Mouse (Mus musculus): Measurements from ENCODE around the gene Odc1. TPM values are rescaled to one million over a fixed set of nuclear protein-coding genes. Genes with fewer than 3 reads are reported as not detected.
"Not testable (repeated sequence)": the region's sequence is repeated elsewhere in the genome, so short reads cannot be mapped to it uniquely, and the experiment has no call there.

The Odc1 gene
- total RNA-seq (2021), result 10 to 100 TPM; 70.4 to 71.1 TPM

GRCm38 (mm10) chr12:17544209-17545106 is at the start of gene Odc1:
Gene Odc1 (plus strand): TSS chr12:17544794.
- DNase-seq, result peak; percentile 96

- no peak for DNase-seq
These were observed 49.8 kb upstream of the Odc1 start for GRCm38 (mm10) chr12:17494809-17495208.

GRCm38 (mm10) chr12:17495858-17496451 is 48.6 kb upstream of the Odc1 start:
- no peak for DNase-seq

GRCm38 (mm10) chr12:17505620-17506074 is 38.9 kb upstream of the Odc1 start:
- DNase-seq, result no peak

- no peak for DNase-seq
These were observed 38.2 kb upstream of the Odc1 start for GRCm38 (mm10) chr12:17506117-17506993.

- DNase-seq, result no peak
These were observed 37.5 kb upstream of the Odc1 start for GRCm38 (mm10) chr12:17506994-17507542.

GRCm38 (mm10) chr12:17509310-17509709 is 35.3 kb upstream of the Odc1 start:
- no peak for DNase-seq

GRCm38 (mm10) chr12:17510158-17510557 is 34.4 kb upstream of the Odc1 start:
- peak in 1 of 2 experiments; percentile 10 for DNase-seq

- no peak for DNase-seq
These were observed 33.6 kb upstream of the Odc1 start for GRCm38 (mm10) chr12:17511019-17511418.

GRCm38 (mm10) chr12:17529180-17529579 is 15.4 kb upstream of the Odc1 start:
- DNase-seq, result no peak

- DNase-seq, result no peak
These were observed 14.9 kb upstream of the Odc1 start for GRCm38 (mm10) chr12:17529726-17530125.

GRCm38 (mm10) chr12:17530825-17531224 is 13.8 kb upstream of the Odc1 start:
- DNase-seq, result no peak

- DNase-seq, result no peak
These were observed 8.4 kb upstream of the Odc1 start for GRCm38 (mm10) chr12:17536222-17536621.

- DNase-seq, result no peak
These were observed 7.4 kb upstream of the Odc1 start for GRCm38 (mm10) chr12:17537147-17537546.

GRCm38 (mm10) chr12:17538087-17538486 is 6.5 kb upstream of the Odc1 start:
- no peak for DNase-seq

GRCm38 (mm10) chr12:17539041-17539440 is 5.6 kb upstream of the Odc1 start:
- no peak for DNase-seq

GRCm38 (mm10) chr12:17540040-17540552 is 4.5 kb upstream of the Odc1 start:
- DNase-seq, result no peak

- no peak for DNase-seq
These were observed 545 bp downstream of the Odc1 start for GRCm38 (mm10) chr12:17545107-17545571.

- no peak for DNase-seq
These were observed 1.3 kb downstream of the Odc1 start for GRCm38 (mm10) chr12:17545884-17546283.

- DNase-seq, result not testable (repeated sequence)
These were observed 3.0 kb downstream of the Odc1 start for GRCm38 (mm10) chr12:17547552-17547951.

GRCm38 (mm10) chr12:17548505-17548904 is 3.9 kb downstream of the Odc1 start:
- DNase-seq, result peak in 1 of 2 experiments; percentile 22

GRCm38 (mm10) chr12:17549421-17549820 is 4.8 kb downstream of the Odc1 start:
- not testable (repeated sequence) for DNase-seq
